In the genomic region with DNA sequence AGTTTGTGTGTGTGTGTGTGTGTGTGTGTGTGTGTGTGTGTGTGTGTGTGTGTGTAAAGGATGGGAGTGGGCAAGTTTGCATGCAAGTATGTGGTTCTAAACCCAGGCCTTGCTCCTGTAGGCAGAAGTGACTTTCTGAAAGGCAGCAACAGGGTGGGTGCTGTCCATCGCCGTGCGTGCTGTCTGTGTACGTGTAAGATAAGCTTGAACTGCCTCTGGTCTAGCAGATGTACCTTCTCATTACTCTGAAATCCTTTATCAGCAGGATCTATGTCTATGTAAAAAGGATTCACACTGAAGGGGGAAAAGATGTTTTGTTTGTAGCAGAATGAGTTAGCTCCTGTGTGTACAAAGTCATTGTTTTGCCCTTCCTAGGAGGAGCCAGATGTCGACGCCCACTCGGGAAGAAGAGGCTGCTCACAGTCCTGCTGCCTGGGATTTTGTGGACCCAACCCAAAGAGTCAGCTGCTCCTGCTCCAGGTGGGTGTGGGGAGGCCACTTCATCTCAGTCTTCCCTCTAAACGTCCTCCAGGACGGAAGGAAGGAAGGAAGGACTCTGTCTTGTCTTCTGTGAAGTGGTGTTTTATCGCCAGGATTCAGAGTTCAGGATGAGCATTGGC, we compare ENCODE assay signal across 17 mouse cellular contexts.
DNase-seq lines count a peak whose midpoint lies in the region; ATAC-seq and TF ChIP-seq lines count a peak whose summit lies in the region.
"Had no signal": no experiment of that assay in that cellular context is flagged by ENCODE, and none has a peak within 500 bp of the region (broad histone marks: within the 10 kb centered on the region; RNA-seq: fewer than 3 reads in every experiment).

No protein-coding gene starts in this region.

- no peak overlapping the region for H3K9ac ChIP-seq in liver, embryonic 16.5 days (ENCODE audit: low read depth, low read length)
- H3K9ac ChIP-seq in hindbrain, postnatal 0 days (replicated peaks; ENCODE audit: low read length), result no peak overlapping the region
- H3K9ac ChIP-seq: limb, embryonic 15.5 days; midbrain, embryonic 13.5 days had no signal

- peak; percentile 46 to 62 for DNase-seq in lung, adult 18-20 months
- DNase-seq in lung, adult 2 months, result no peak
- peak; percentile 55 for DNase-seq in c-Kit-positive CD71-positive TER-119-negative erythroid progenitor cells, embryonic 14.5 days (ENCODE audit: low read depth)
- DNase-seq in lung, postnatal 4 days, result peak; percentile 31 to 76
- no peak for DNase-seq in cerebellum, adult 11-12 months
- no peak for DNase-seq in gastrocnemius, postnatal 10 days
- no peak for DNase-seq in hindbrain, postnatal 0 days (ENCODE audit: low spot score)
- DNase-seq: adrenal gland, postnatal 25 days; cerebellum, postnatal 14 days; heart, postnatal 36 days; thymus, postnatal 14 days had no signal

- ATAC-seq in liver, embryonic 16.5 days (ENCODE audit: low read depth), result peak; percentile 87
- ATAC-seq in hindbrain, postnatal 0 days, result no peak
- ATAC-seq: forebrain, embryonic 16.5 days; inflammation-experienced regulatory T-cells, adult 6 months; midbrain, embryonic 13.5 days had no signal

- H3K27me3 ChIP-seq in liver, embryonic 16.5 days (ENCODE audit: control insufficient read depth, insufficient read depth, low read depth, low read length), result no peaks in the 10 kb centered on the region
- no peaks in the 10 kb centered on the region for H3K27me3 ChIP-seq in hindbrain, postnatal 0 days (ENCODE audit: insufficient read depth, low read length)
- H3K27me3 ChIP-seq: limb, embryonic 15.5 days; midbrain, embryonic 13.5 days had no signal

- WGBS in lung, adult 2 months, result 42% methylated on average over 10 of the region's 10 CpGs
- WGBS in liver, embryonic 16.5 days (ENCODE audit: insufficient replicate concordance), result 48% methylated on average over 10 of the region's 10 CpGs
- 74% methylated on average over 10 of the region's 10 CpGs for WGBS in hindbrain, postnatal 0 days

- no peak overlapping the region for H3K4me3 ChIP-seq in lung, adult 2 months (replicated peaks; ENCODE audit: extremely low read depth, low read depth, low read length)
- no peak overlapping the region for H3K4me3 ChIP-seq in liver, embryonic 16.5 days (ENCODE audit: low read depth, low read length)
- no peak overlapping the region for H3K4me3 ChIP-seq in hindbrain, postnatal 0 days (ENCODE audit: low read length)
- H3K4me3 ChIP-seq: limb, embryonic 15.5 days; midbrain, embryonic 13.5 days had no signal

- peaks cover 7% of the 10 kb centered on the region for H3K4me1 ChIP-seq in lung, adult 2 months (ENCODE audit: control insufficient read depth, insufficient read depth, low read length)
- H3K4me1 ChIP-seq in liver, embryonic 16.5 days (ENCODE audit: control insufficient read depth, low read depth, low read length), result peaks cover 6% of the 10 kb centered on the region
- H3K4me1 ChIP-seq in hindbrain, postnatal 0 days (ENCODE audit: insufficient read depth, low read length), result 0 out of 2 replicates have a peak, but pooled peaks cover 3% of the 10 kb centered on the region

- no peak overlapping the region for H3K27ac ChIP-seq in liver, embryonic 16.5 days (ENCODE audit: low read length)
- no peak overlapping the region for H3K27ac ChIP-seq in hindbrain, postnatal 0 days
- H3K27ac ChIP-seq: kidney, postnatal 0 days; limb, embryonic 15.5 days; midbrain, embryonic 13.5 days had no signal

- H3K9me3 ChIP-seq in liver, embryonic 16.5 days (replicated peaks; ENCODE audit: control insufficient read depth, low read length), result no peaks in the 10 kb centered on the region
- no peaks in the 10 kb centered on the region for H3K9me3 ChIP-seq in hindbrain, postnatal 0 days (ENCODE audit: low read length)
- H3K9me3 ChIP-seq: limb, embryonic 15.5 days; midbrain, embryonic 13.5 days had no signal

- H3K36me3 ChIP-seq in liver, embryonic 16.5 days (ENCODE audit: control insufficient read depth, insufficient read depth), result peaks cover 79% of the 10 kb centered on the region
- H3K36me3 ChIP-seq in hindbrain, postnatal 0 days (ENCODE audit: insufficient read depth, low read length), result peaks cover 32% of the 10 kb centered on the region

- no peak for TF ChIP-seq CTCF in lung, adult 2 months (IDR thresholded peaks at IDR 0.05; ENCODE audit: insufficient read depth, low read length)
- no peak for TF ChIP-seq CTCF in hindbrain, postnatal 0 days (IDR thresholded peaks at IDR 0.05; ENCODE audit: low read depth)

- no peak for TF ChIP-seq POLR2A in lung, adult 2 months (IDR thresholded peaks at IDR 0.05; ENCODE audit: borderline replicate concordance, extremely low read depth, low read depth, low read length)

- H3K4me2 ChIP-seq in liver, embryonic 16.5 days (ENCODE audit: low read depth, low read length), result no peak overlapping the region
- no peak overlapping the region for H3K4me2 ChIP-seq in hindbrain, postnatal 0 days (ENCODE audit: low read depth, low read length)
- H3K4me2 ChIP-seq: limb, embryonic 15.5 days; midbrain, embryonic 13.5 days had no signal

Comparison
In these comparisons a context has a peak if more than half of its experiments do, and no peak if none do; other contexts are left out.
1. DNase-seq: peak in lung, adult 18-20 months (2 of 2), c-Kit-positive CD71-positive TER-119-negative erythroid progenitor cells, embryonic 14.5 days (single experiment) and lung, postnatal 4 days (2 of 2); none in lung, adult 2 months (single experiment), cerebellum, adult 11-12 months (single experiment), gastrocnemius, postnatal 10 days (single experiment) and hindbrain, postnatal 0 days (single experiment).